Mouse (Mus musculus) heart, embryonic 10.5 days (tissue): ENCODE data around the gene Pih1d1. TPM values are rescaled to one million over a fixed set of nuclear protein-coding genes. Genes with fewer than 3 reads are reported as not detected.
A peak's percentile ranks its signal among the peaks of the same experiment; 100 is the strongest.

Experiments
- DNase-seq: peaks from one replicate; pipeline ENCODE4 v3.0.0-alpha.2; 2017; ENCODE audit warnings: low spot score
- H3K27ac ChIP-seq: fragments of 300-500 bp; sonication (generic); 2 replicates; pipeline ENCODE4 v1.5.1; 2016; ENCODE audit warnings: mild to moderate bottlenecking
- H3K27me3 ChIP-seq: fragments of 300-500 bp; sonication (generic); 2 replicates; pipeline ENCODE4 v1.6.1; 2016; ENCODE audit warnings: mild to moderate bottlenecking; ENCODE audit not compliant: poor library complexity, insufficient read depth, severe bottlenecking
- H3K36me3 ChIP-seq: fragments of 300-500 bp; sonication (generic); 2 replicates; pipeline ENCODE4 v1.6.1; 2016; ENCODE audit warnings: mild to moderate bottlenecking, moderate library complexity
- H3K4me1 ChIP-seq: fragments of 300-500 bp; sonication (generic); 2 replicates; pipeline ENCODE4 v1.6.1; 2016; ENCODE audit warnings: mild to moderate bottlenecking
- H3K4me3 ChIP-seq: fragments of 300-500 bp; sonication (generic); 2 replicates; pipeline ENCODE4 v1.5.1; 2016; ENCODE audit warnings: mild to moderate bottlenecking, moderate library complexity
- H3K9me3 ChIP-seq: fragments of 300-500 bp; sonication (generic); 2 replicates; pipeline ENCODE4 v1.6.1; 2016; ENCODE audit warnings: mild to moderate bottlenecking, moderate library complexity
- WGBS: fragments of 180-500 bp; shearing (Covaris S2); methylation state at CpG from one replicate; pipeline ENCODE4 v1.1.7; 2016; 5-methylcytosine and 5-hydroxymethylcytosine counted together
- microRNA counts: library from miRNA; unstranded; fragments of <30 nt; microRNA quantifications from one replicate; lab custom pipeline; 2017
- microRNA-seq: library from miRNA; unstranded; fragments of <30 nt; microRNA quantifications from one replicate; pipeline ENCODE4, GENCODE M21; 2017
- polyA plus RNA-seq: library from polyadenylated mRNA; unstranded; fragments of >200 nt; fragmentation: Nextera tagmentation; extraction: Ambion mirVana; gene quantifications from 2 replicates; pipeline ENCODE4 v1.2.1, GENCODE M21; 2016

Pih1d1 gene
- polyA plus RNA-seq, 1 experiment from 2014 or later: 102 TPM

DNA sequence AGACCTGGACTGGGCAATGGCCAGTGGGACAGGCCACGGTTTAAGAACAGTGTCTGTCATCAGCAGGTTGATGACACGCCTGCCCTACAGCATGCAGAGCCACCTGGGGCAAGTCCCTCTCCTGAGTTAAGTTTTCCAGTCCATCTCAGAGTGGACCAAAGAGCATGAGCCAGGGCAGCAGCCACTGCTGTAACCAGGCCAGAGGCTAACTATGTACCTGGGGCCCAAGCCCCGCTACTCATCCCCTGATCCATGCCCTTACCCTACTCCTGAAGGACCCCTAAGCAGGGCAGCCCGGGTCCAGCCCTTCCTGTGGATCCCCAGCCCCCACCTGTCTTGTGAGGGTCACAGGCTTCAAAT, 42.1 kb downstream of the Pih1d1 start:
- Histone ChIP-seq H3K27me3 (peaks cover 51% of the 10 kb centered on the region), H3K27ac (peak overlapping the region; percentile 16; the same call in 1 of the 2 replicates), H3K9me3 (no peaks in the 10 kb centered on the region), H3K4me3 (no peak overlapping the region), H3K36me3 (no peaks in the 10 kb centered on the region), H3K4me1 (peaks cover 56% of the 10 kb centered on the region)
- 79% methylated on average over 4 of the region's 4 CpGs for WGBS
- DNase-seq: no peak

DNA sequence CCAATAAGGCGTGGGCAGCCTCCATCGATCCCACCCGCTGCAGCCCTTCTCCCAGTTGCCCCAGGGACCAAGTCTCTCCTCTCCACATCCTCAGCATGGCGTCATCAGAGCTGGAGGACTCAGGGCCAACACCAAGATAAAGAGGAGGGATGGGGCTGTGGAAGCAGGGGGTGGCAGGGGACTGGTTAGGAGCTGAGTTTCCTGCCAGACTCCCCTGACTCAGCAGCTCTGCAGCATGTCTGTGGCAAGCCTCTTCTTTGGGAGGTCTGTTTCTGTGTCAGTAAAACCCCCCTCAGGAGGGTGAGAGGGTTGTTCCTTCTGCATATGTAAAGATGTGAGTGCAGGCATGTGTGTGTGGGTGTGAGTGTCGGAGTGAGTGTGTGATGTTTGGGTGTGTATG, 42.9 kb downstream of the Pih1d1 start:
- peaks cover 48% of the 10 kb centered on the region for H3K4me1 ChIP-seq
- H3K27ac ChIP-seq: no peak overlapping the region
- peaks cover 45% of the 10 kb centered on the region for H3K27me3 ChIP-seq
- no peaks in the 10 kb centered on the region for H3K9me3 ChIP-seq
- no peaks in the 10 kb centered on the region for H3K36me3 ChIP-seq
- no peak overlapping the region; the same call in 1 of the 2 replicates for H3K4me3 ChIP-seq
- no peak for DNase-seq
- 58% methylated on average over 5 of the region's 5 CpGs for WGBS

DNA sequence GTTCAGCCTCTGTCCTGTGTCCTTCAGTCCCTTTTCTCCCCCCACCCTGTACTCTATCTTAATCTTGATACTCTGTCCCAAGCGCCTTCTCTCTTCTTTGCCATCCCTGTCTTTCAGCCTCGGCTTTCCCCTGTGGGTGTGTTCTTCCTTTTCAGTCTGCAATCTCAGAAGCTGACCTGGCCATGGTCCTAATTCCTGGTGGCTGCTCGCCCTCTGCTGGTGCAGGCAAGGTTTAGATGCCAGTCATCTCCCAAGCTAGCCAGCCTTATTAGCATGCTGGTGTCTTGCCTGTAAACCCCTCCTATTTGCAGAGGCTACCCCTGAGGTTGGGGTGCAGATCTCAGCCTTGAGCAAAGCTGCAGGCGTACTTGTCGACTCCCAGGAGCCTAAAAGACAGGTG, 44.3 kb downstream of the Pih1d1 start:
- WGBS: 8% methylated on average over 5 of the region's 5 CpGs
- H3K9me3 ChIP-seq: no peaks in the 10 kb centered on the region
- peak; percentile 90 for DNase-seq
- peaks cover 37% of the 10 kb centered on the region for H3K27me3 ChIP-seq
- H3K36me3 ChIP-seq: no peaks in the 10 kb centered on the region
- no peak overlapping the region for H3K4me3 ChIP-seq
- 0 out of 2 replicates have a peak overlapping the region, but pooled peaks have one; percentile 6 for H3K27ac ChIP-seq
- peaks cover 46% of the 10 kb centered on the region for H3K4me1 ChIP-seq

DNA sequence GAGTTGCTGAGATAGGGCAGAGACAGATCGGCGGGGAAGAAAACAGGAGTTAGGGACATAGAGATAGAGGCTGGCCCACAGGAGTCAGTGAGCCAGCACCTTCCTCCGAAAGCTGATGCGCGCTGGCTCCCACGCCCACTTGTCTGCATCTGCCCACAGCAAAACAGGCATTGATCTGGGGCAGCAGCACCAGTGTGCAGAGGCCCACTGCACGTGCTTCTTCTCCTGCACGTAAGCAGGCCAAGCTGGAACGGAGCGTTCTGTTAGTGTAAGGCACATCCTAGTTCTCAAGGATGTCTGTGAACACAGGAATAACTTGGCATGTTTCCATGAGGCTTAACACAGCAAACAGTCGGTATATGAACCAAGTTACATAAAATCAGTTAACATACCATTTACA, 44.9 kb downstream of the Pih1d1 start:
- H3K4me3 ChIP-seq: no peak overlapping the region
- peaks cover 40% of the 10 kb centered on the region for H3K4me1 ChIP-seq
- H3K27ac ChIP-seq: no peak overlapping the region
- 76% methylated on average over 11 of the region's 11 CpGs for WGBS
- H3K36me3 ChIP-seq: no peaks in the 10 kb centered on the region
- H3K27me3 ChIP-seq: peaks cover 32% of the 10 kb centered on the region
- H3K9me3 ChIP-seq: no peaks in the 10 kb centered on the region
- no peak for DNase-seq

DNA sequence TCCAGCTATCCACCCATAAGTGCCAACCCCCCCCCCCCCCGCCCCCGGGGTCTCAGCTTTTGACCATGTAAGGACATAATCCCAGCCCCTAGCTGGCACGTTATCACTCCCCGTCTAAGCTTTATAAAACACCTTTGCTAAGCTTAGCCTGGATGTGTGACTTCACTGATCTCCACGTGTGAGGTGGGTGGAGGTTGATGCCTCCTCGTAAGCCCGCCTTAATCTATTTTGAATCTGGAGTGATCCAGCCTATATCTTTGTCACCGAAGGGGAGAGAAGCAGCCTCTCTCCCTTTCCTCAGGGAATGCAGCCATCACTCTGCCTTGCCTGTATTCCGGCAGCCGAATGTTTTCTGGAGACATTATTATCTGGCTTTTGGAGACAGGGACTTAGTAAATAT, 48.6 kb downstream of the Pih1d1 start:
- no peaks in the 10 kb centered on the region for H3K9me3 ChIP-seq
- no peaks in the 10 kb centered on the region for H3K36me3 ChIP-seq
- H3K27ac ChIP-seq: peak overlapping the region; percentile 67; the same call in 1 of the 2 replicates
- H3K4me1 ChIP-seq: peaks cover 16% of the 10 kb centered on the region; the same call in 1 of the 2 replicates
- 23% methylated on average over 10 of the region's 10 CpGs for WGBS
- H3K4me3 ChIP-seq: no peak overlapping the region
- peaks cover 10% of the 10 kb centered on the region for H3K27me3 ChIP-seq
- no peak for DNase-seq

DNA sequence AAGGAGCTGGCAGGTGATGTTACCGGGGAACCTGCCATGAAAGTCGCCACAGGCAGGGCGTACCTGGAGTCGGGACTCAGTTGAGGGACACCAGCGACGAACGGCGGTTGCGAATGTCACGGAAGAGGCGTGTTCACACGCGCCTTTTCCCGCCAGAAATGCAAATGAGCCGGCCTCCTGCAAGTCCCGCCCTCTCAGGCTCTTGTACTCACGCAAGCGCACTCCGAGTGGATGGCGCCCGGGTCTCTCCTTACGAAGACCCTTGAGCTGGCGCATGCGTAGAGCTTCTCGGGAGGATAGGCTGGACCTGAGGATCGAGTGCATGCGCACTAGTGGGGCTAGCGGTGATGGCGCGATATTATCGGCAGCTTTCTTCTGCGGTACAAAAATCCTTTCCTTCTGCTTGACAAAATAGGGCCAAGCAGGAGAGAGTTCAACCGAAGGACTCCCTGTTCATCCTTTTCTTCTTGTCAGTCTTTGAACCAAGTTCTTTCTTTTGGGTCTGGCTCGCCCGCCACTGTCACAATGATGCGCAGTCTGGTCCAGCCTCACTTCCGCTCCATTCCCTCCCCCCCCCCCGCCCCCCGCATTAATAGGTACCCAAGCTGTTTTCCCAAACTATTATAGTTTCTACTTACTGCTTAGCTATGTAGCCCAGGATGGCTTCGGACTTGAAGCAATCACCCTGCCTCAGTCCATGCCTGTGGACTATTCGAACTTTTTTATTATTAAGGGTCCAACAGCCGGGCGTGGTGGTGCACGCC, 50.5 kb downstream of the Pih1d1 start, which contains the start of gene Ccdc155:
Ccdc155 (minus strand) TSS at position 513 of the 764 bp plus-strand sequence.
- 8% methylated on average over 44 of the region's 44 CpGs for WGBS
- Histone ChIP-seq H3K36me3 (no peaks in the 10 kb centered on the region), H3K4me1 (peaks cover 7% of the 10 kb centered on the region; the same call in 1 of the 2 replicates), H3K9me3 (no peaks in the 10 kb centered on the region), H3K27ac (peak within 1 kb of the TSS; percentile 69), H3K4me3 (peak within 1 kb of the TSS; percentile 60), H3K27me3 (peaks cover 14% of the 10 kb centered on the region; the same call in 1 of the 2 replicates)
- DNase-seq: peak; percentile 99

DNA sequence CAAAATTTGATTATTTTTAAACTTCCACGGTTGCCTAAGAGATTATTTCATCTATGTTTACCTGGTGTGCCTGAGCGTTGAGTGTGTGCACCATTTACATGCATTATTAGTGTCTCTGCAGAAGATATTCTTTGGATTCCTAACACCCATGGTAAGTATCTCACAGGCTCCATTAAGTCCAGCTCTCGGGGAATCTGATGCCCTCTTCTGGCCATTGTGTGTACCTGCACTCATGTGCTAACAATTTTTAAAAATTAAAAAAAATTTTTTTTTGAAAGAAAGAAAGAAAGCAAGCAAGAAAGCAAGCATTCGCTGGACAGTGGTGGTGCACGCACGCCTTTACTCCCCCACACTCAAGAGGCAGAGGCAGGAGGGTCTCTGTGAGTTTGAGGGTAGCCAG, 54.2 kb downstream of the Pih1d1 start:
- H3K9me3 ChIP-seq: no peaks in the 10 kb centered on the region
- H3K27ac ChIP-seq: no peak overlapping the region
- H3K36me3 ChIP-seq: no peaks in the 10 kb centered on the region
- WGBS: 70% methylated on average over 6 of the region's 6 CpGs
- peaks cover 35% of the 10 kb centered on the region for H3K27me3 ChIP-seq
- peaks cover 13% of the 10 kb centered on the region for H3K4me1 ChIP-seq
- no peak for DNase-seq
- H3K4me3 ChIP-seq: no peak overlapping the region

MicroRNAs within 50 kb of the gene (microRNA counts, 519-probe panel; counts per million panel counts)
- not detected for microRNA mmu-miR-150 (lab: Ali Mortazavi, UCI)

Small RNAs within 50 kb of the gene (microRNA-seq; reads per million reads assigned to microRNA genes)
- gene Mir150: 8.1 reads per million, percentile 23 among the genes with 10 or more reads in this experiment
- 7.6 reads per million, percentile 22 among the genes with 10 or more reads in this experiment for gene Mir5121
- not detected for gene Mir7055

Other genes with a start within 250 kb of the Pih1d1 start
- 73.9 and 82.1 TPM in 2 replicates for gene Ap2a1, start 224.8 kb upstream of the Pih1d1 start, polyA plus RNA-seq
- 0.25 TPM in 1 of 2 replicates, not detected in the other for gene Tsks, start 211.1 kb upstream of the Pih1d1 start, polyA plus RNA-seq
- gene Cpt1c, start 179.5 kb upstream of the Pih1d1 start, polyA plus RNA-seq: 11.7 and 19.1 TPM in 2 replicates
- gene Prmt1, start 167.7 kb upstream of the Pih1d1 start, polyA plus RNA-seq: 563 and 740 TPM in 2 replicates
- gene Irf3, start 156.7 kb upstream of the Pih1d1 start, polyA plus RNA-seq: 61.8 and 71.1 TPM in 2 replicates
- gene Bcl2l12, start 155.6 kb upstream of the Pih1d1 start, polyA plus RNA-seq: 44.9 and 57.9 TPM in 2 replicates
- gene Scaf1, start 137.9 kb upstream of the Pih1d1 start, polyA plus RNA-seq: 40.5 and 41.0 TPM in 2 replicates
- 50.5 and 57.5 TPM in 2 replicates for gene Rras, start 136.3 kb upstream of the Pih1d1 start, polyA plus RNA-seq
- 8.8 and 13.3 TPM in 2 replicates for gene Prr12, start 101.4 kb upstream of the Pih1d1 start, polyA plus RNA-seq
- 59.9 and 65.2 TPM in 2 replicates for gene Nosip, start 91.9 kb upstream of the Pih1d1 start, polyA plus RNA-seq
- gene Prrg2, start 91.6 kb upstream of the Pih1d1 start, polyA plus RNA-seq: 15.0 and 16.8 TPM in 2 replicates
- gene Rcn3, start 62.1 kb upstream of the Pih1d1 start, polyA plus RNA-seq: 270 and 314 TPM in 2 replicates
- gene Fcgrt, start 50.5 kb upstream of the Pih1d1 start, polyA plus RNA-seq: 7.8 and 10.2 TPM in 2 replicates
- gene Rps11, start 29.9 kb upstream of the Pih1d1 start, polyA plus RNA-seq: 1,266 and 1,534 TPM in 2 replicates
- 873 and 1,060 TPM in 2 replicates for gene Rpl13a, start 25.5 kb upstream of the Pih1d1 start, polyA plus RNA-seq
- 0.36 and 0.58 TPM in 2 replicates for gene Gm45713, start 18.1 kb upstream of the Pih1d1 start, polyA plus RNA-seq
- 2.5 and 3.1 TPM in 2 replicates for gene Flt3l, start 17.9 kb upstream of the Pih1d1 start, polyA plus RNA-seq
- 45.2 and 45.7 TPM in 2 replicates for gene Aldh16a1, start 281 bp downstream of the Pih1d1 start, polyA plus RNA-seq
- 0.76 and 1.4 TPM in 2 replicates for gene Slc17a7, start 9.6 kb downstream of the Pih1d1 start, polyA plus RNA-seq
- not detected in 2 replicates for gene Gfy, start 25.3 kb downstream of the Pih1d1 start, polyA plus RNA-seq
- gene Pth2, start 26.7 kb downstream of the Pih1d1 start, polyA plus RNA-seq: 0.41 TPM in 1 of 2 replicates, not detected in the other
- 0.69 and 0.88 TPM in 2 replicates for gene Ccdc155, start 50.6 kb downstream of the Pih1d1 start, polyA plus RNA-seq
- gene Dkkl1, start 57.8 kb downstream of the Pih1d1 start, polyA plus RNA-seq: 1.2 and 1.9 TPM in 2 replicates
- gene Tead2, start 61.5 kb downstream of the Pih1d1 start, polyA plus RNA-seq: 161 and 210 TPM in 2 replicates
- gene Cd37, start 84.8 kb downstream of the Pih1d1 start, polyA plus RNA-seq: 1.5 and 2.3 TPM in 2 replicates
- gene Slc6a16, start 86.8 kb downstream of the Pih1d1 start, polyA plus RNA-seq: 0.50 and 0.83 TPM in 2 replicates
- gene Slc6a21, start 123.2 kb downstream of the Pih1d1 start, polyA plus RNA-seq: not detected in 2 replicates
- gene Trpm4, start 179.5 kb downstream of the Pih1d1 start, polyA plus RNA-seq: 13.5 and 15.2 TPM in 2 replicates
- gene Hrc, start 181.0 kb downstream of the Pih1d1 start, polyA plus RNA-seq: 17.9 and 31.4 TPM in 2 replicates
- gene Ppfia3, start 212.7 kb downstream of the Pih1d1 start, polyA plus RNA-seq: 2.4 and 2.9 TPM in 2 replicates
- 0.59 and 1.4 TPM in 2 replicates for gene Lin7b, start 216.3 kb downstream of the Pih1d1 start, polyA plus RNA-seq
- 173 and 241 TPM in 2 replicates for gene Snrnp70, start 241.4 kb downstream of the Pih1d1 start, polyA plus RNA-seq